Mouse (Mus musculus) frontal cortex, postnatal 14 days (tissue): Measurements from ENCODE around the gene 9230102O04Rik.

Experiments
- DNase-seq, 2 experiments: peaks; one replicate each; pipeline ENCODE4 v3.0.0; 2022; ENCODE audit warnings: low spot score in 2 of 2

The 9230102O04Rik gene

DNA sequence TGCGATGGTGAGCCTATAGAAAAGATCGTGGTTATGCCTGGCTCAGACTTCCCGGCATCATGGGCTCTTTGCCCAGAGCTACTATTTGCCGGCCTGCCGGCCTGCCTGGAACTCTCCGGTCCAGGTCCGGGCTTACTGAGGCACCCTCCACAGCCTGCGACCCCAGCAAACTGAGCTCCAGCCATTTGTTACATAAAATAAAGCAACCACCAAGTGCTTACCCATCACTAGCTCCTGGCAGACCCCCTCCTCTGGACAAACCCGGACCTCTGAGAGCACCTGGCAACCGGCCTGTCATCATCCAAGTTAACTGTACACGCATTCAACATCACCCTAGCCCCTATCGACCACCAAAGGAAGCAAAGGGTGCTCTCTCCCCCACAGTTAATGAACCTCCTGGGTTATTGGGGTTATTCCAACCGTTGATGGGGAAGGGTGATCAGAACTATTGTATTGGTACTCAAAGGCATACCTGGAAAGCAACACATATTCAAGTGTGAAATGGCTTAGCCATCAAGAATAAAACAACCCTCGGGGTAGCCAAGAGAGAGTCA, 4.0 kb downstream of the 9230102O04Rik start:
- DNase-seq: no peak

DNA sequence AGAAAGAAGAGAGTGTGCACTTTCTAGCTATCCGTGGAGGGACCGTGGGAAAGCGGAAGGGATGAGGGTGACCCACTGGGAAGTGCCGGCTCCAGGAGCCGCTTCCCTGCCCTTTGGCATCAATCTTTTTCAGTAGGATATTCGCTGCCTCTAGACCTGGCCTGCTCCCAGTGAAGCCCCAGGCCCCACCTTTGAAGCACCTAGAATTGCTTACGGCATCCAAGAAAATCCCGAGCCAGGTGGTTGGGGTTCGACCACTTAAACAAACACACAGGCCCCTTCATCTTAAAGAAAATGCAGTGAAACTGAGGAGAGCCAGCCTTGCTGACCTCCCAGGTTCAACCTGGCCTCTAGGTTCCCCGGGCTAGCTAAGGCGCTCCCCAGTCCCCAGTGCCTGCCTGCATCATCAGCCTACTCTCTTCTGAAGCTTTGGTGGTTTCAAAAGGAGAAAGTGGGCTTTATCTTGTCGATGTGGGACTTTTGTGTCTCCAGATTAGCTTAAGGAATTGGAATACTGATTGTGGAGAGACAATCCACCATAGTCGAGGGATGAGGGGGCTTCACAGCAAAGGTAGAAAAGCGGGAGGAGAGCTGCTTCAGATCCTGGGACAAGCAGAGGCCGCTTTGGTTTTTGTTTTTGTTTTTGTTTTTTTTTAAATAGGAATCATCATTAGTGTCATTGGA, 4.7 kb downstream of the 9230102O04Rik start:
- no peak for DNase-seq

DNA sequence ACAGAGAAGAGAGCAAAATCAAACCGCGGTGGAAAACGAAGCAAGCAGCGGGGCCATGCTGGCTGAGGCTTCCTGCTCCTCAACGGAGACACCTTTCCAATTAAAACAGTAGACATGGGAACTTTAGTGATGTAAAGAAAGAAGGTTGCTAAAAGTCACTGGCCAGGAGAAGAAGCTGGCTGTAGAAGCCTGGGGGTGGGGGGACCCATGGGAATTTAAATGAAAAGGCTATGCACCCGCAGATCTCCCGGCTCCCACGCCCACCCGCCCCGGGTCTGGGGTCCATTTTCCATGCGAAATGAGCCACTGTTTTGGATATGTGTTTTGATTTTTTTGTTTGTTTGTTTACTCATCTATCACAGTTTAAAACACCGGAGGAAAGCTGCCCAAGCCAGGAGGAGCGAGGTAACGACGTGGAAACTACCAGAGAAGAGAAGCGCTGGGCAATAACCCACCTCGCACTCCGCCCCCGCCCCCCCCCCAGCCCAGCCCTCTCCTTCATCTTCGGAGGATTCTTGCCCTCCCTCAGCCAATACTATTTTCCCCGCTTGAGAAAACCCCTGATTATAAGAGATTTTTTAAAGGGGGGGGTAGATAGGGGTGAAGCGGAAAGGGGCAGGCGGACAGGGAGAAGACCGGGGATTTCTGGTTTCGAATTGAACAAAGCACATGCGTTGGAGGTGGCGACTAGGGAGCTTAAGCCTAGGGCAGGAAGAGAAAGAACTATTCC, 5.4 kb downstream of the 9230102O04Rik start:
- DNase-seq: no peak

DNA sequence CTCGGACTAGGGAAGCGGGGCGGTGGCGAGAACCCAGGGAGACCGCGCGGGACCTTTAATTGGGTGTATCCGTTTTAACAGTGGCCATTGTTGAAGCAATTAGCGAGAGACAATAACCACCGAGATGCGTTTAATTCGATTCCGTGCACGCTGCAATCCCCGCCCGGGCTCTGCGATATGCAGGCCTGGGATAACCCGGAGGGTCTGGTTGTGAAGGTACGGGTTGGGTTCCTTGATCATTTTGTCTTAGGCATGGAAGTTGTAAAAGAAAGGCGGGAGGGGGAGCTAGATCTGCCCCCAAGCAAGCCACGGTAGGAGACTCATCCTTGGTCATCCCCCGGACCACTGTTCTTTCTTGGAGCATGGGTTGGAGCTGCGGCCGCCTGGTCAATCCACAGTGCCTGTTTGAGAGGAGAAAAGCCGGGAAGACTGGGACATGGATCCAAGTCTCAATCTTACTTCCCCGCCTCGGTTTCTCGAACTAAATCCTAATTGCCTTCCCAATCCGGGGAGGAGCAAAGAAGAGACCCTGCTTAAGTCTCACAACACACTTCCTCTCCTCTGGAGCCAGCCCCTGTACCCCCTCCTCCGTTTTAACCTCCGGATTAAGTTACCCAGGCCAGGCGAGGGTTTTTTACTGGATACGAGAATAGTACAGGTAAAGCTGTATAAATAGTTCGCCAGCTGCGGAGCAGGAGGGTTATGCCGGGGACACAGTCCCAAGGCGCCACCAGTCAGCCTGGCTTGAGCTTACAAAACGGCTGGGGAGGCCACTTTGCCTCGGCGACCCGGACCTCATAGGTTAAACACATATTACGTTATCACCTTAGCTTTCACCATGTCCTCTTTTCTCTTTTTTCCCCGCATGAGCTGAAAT, 6.2 kb downstream of the 9230102O04Rik start:
- DNase-seq: no peak

DNA sequence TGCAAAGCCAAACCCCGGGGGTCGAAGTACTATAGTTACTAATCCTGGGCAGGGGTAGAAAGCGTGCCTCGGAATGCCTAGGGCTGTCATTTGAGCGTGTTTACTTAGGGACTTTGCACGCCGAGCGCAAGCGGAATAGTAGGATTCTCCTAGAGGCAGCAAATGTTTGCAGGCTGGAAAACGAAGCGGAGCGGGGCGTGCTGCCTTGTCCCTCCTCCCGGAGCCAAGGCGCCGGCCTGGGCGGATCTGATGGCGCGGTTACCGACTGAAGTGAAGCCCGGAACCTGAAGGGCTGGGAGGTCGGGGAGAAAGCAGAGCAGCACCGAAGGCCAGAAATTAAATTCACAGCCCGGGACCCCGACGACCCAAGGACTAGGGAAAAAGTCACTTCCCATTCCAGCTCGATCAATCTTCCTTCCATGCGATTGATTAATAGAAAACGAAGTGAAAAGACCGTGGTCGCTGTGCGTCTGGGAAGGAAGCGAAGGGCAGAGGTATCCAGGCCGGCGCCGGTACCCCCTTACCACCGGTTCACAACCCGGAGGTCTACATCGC, 6.9 kb downstream of the 9230102O04Rik start:
- no peak for DNase-seq

DNA sequence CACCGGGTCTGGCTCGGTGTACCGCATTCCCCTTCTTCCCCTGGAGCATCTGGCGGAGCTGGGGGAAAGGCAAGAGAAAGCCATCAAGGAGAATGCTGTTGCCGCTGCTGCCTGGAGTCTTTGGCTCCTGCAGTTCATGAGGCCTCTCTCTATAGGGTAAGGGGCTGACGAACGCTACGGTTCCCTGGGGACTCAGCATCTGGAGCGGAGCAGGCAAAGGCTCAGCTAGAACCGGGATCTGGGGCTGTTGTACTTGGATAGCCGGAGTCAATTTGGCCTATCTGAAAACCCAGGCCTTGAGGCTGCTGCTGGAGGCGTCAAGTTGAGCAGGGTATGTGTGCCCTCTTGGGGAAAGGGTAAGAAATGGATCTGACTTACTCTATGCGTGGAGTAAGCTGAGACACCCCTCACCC, 7.7 kb downstream of the 9230102O04Rik start:
- no peak for DNase-seq

DNA sequence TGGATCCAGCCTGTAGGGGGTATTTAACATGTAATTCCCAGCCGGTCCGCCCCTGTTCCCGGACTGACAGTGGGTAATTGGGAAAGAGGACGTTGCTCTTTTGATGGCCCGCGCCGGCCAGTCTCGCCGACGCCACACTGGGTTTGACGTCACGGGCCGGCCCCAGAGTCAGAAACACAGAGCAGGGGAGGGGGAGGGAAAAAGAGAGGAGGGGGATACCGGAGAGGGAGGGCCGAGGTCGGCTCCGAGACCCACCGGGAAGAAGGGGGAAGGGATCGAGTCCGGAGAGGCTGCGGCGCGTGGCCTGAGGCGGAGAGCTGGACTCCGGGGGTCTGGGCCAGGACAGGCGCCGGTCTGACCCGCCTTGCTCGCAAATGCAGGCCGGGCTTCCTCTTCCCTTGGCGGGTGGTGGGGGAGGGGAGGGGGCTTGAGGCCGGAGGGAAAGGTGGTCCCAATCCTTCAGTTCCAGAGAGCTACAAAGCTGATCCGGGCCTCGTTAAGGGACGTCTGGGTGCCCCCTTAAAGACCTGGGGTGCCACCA, 8.2 kb downstream of the 9230102O04Rik start, which contains the start of gene 4930412O13Rik:
4930412O13Rik (plus strand) TSS at position 202 of the 541 bp plus-strand sequence.
- no peak for DNase-seq

DNA sequence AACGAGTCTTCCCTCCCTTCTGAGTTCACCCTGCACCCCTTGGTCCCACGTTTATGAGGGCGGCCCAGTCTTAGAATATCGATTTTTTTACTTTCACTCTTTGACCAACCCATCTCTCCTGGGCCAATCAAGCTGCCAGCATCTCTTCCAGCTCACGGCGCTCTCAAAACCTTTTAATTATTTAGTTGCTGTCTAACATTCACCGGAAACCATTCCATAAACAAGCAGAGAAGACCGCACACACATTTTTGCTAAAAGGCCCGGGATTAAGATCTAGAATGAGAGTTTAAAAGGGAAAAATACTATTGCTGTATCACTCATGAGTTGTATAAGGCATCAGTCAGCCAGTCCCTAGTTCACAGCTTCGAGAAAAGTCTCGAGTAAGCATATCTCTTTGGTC, 9.1 kb downstream of the 9230102O04Rik start:
- no peak for DNase-seq

DNA sequence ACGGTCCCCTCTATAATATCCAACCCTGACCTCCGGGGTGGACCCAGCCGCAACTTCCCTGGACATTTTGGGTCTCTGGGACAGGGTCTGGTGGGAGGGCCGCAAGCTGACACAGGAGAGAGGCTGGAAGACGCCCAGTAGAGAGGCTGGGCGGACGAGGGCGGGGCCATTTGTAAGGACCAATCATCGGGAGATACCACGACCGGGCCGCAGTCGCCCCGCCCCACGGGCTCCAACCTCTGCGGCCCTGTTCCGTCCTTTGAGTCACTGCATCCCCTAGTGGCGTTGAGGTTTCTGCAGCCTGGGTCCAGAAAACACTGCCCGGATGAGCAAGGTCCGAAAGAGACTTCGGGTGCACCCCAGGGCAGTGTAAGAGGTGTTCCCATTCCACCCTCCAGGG, 9.8 kb downstream of the 9230102O04Rik start:
- peak; percentile 40 to 64 for DNase-seq

DNA sequence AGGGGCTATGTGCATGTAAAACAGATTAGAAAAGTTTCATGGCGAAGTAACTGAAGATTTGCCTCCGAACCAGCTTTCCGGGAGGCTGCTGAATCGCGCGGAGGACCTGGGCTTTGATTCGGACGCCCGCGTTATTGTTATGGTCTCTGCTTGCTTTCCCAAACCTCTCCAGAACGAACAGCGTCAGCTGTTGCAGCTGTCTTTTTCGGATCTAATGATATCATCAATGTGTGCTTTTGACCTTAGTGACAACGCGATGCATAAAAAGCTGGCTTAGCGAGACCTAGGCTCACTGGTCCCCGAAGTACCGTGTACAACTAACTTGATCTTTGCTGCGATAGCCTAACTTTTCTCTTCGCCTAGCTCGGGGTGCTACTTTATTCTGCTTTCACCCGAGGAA, 10.2 kb downstream of the 9230102O04Rik start:
- DNase-seq: no peak

DNA sequence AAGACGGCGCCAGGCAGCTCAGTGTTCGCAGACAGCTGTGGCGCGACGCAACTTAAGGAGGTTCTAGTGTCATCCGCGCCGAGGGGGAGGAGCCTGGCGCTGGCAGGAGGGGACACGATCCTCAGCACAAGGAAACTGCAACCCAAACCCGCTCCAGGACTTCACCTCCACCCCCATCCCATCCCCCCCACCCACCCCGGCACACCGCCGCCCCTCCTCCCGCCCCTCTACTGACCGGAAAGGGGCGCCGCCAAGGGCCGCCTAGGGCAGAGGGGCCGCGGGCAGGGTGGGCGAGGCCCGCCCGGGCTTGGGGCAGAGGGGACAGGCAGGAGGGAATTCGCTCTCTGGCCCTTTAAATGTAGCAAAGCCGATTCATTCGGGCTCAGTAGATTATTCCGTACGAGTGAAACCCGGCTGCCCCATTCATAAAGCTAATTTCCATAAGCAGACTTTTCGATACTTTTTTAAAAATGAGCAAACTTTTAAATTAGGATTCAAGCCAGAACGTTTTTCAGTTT, 10.7 kb downstream of the 9230102O04Rik start:
- no peak for DNase-seq

DNA sequence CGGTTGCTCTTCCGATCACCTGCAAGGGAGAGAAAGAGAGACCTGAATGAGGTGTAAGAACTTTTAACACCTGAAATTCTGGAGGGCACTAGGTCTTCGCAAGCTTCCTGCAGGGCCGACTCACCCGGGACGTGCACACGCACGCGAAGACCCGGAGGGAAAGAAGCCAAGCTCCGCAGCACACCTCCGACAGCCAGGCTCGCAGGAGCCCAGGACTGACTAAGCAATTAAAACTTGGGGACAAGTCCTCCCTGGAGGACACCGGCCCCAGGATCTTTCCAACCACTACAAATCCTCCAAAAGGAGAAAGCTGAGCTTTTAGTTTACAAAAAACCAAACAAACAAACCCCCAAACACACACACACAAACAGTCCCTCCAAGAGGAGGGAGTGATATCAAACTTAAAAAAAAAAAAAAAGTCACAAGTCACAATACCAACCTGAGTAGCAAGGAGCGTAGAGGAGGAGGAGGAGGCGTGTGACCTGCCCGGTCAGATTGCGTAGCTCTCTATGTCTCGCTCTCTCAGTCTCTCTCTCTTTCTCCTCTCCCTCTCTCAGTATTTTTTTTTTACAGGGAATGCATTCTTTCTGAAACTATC, 11.3 kb downstream of the 9230102O04Rik start:
- DNase-seq: no peak

DNA sequence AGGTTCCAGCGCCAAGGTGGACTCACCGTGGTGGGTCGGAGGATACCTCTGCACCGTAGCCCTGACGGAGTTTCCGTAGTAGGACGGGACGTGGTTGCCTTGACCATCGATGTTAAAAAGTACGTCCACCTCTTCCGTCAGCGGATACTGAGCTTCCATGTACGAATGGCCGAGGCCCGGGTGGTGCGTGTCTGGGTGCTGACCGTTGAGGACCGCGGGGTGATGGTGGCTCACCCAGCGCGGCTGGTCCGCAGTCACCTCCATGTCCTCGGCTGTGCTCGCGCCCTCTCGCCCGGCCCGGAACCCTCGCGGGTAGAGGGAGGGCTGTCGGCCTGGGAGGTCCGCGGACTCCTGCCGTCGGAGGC, 12.0 kb downstream of the 9230102O04Rik start:
- DNase-seq: no peak

DNA sequence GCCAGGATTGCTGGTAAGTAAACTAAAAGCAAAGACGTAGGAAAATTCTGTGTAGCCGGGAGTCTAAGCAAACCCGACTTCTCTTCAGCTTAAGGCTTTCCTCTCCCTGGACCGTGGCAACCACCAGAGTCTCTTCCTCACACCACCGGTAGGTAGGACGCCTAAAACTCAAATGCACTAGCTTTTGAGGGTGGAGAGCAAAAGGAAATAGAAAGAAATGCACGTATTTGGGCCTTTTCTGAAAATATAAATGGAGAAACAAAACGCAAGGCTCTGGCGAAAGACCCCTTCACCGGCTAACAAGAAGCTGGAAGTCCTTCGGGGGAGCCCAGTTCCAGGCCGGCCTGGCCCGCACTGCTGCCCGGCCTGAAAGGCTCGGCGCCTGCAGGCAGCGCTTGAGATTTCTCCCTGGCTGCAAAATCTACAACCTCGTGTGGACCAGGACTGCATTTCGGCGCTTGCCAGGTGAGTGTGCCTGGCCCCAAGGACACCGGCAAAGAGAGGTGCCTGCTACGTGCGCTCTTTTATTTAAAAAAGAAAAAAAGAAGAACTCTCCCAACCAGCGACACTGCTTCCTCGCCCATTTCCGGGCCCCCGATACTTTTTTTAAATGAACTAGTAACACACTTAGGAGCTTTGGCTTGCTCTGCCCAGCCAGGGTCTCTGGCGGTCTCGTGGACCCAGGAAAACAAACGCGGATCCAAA, 12.6 kb downstream of the 9230102O04Rik start:
- no peak for DNase-seq

DNA sequence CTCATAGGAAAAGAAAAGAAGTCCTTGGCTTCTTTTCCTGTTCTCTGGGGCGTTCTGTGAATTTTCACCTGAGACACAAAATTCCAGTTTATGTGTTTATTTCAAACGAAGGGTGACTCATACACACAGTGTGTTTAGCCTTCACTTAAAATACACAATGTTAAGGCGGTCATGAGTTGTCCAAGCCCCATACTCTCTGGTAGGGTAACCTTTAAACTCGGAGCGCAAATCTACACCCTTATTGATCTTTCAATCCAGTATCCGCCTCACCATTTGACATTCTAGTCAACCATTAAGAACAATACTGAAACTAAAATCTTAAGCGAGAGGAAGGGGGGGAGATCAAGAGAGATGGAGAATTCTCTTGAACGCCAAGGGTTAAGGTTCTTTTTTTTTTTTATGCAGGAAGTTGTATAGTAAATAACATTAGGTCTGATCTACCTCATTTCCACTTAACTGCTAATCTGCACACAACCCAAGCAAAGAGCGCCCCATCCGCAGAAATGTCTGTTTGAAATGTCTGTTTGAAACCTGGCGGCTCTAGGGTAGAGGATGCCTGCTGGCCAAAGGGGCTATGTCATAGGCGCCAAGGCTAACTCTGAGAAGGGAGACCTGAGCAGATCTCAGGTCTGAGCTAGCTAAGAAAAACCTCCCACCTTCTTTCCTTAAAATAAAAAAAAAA, 13.5 kb downstream of the 9230102O04Rik start:
- DNase-seq: no peak

DNA sequence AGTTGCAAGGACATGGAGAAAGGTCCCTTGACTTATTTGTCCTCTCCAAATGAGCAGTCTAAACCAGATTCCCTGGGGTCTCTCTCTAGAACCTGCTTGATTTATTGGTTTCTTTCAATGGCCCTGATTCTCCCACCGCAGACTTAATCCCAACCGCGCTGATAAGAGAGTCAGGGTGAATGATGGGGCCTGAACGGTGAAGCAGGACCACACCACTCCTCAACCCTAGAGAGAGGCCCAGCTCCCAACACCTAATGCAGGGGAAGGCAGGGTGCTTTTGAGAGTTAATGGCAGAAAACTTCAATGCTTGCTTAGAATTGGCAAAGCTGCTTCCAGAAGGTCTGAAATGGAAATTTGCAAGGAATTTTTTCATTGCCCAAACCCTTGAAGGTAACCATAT, 14.1 kb downstream of the 9230102O04Rik start:
- no peak for DNase-seq

DNA sequence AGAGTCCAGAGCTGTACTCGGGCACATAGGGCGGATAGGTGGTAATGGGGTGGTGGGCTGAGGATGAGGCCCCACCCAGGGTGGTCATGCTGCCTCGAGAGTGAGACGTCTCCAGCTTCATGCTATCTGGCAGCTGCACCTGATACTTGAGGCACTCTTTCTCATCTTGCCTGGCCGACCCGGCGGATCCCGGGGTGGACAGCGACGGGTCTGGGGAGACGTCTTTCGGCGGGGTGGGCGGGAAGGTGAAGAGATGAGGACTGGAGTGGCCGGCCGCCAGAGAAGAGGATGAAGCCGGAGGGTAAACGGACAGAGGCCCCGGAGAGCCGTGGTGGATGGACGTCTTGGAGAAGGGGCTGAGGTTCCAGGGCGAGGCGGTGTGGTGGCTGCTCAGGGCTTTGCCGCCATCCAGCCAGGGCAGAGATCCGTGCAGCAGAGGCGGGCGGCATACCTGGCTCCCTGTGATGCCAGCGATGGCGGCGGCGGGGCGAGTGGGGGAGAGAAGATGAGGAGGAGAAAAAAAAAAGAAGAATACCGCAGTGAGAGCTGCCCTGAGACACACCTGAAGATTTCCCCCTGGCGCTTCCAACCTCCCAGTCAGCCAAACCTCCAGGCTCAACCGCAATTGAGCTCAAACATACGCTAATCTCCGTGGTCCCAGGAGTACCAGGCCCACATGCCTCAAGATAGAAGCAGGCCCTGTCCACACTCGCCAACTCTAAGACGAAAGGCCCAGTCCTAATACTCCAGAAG, 14.7 kb downstream of the 9230102O04Rik start:
- no peak for DNase-seq

DNA sequence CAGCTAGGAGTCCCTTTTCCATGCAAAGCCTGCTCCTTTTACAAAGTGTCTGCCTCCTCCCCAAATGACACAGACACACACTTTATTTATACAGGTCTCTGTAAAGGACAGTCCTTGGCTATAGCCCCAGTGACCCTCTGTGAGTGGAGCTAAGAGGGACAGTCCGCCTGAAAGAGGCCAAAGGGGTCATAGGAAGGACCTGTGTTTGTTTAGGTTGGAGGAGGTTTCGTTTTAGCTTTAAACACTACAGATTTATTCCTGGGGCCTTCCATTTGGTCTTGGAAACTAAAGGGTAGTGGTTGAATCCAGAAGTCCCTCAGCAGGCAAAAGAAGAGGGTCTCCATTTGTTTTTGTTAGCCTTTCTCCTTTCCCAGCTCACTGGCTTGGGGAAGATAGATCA, 15.6 kb downstream of the 9230102O04Rik start:
- no peak for DNase-seq

DNA sequence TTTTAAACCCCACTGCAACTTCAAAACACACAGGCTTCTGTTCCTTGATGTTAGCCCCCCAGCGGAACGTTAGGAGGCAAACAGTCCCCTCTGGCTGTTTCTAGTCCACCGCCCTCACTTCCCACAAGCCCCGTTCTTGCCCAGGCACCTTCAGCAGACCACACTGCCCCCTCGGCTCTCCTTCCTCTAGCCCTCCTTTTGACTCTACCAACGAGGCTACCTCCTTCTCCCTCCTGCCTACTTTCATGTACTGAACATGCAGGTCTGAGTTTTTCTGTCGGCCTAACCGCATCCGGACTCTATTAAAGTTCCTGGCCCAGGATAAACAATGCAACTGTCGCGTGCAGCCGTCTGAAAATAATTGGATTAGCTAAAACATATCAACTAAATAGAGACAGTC, 16.7 kb downstream of the 9230102O04Rik start:
- DNase-seq: no peak
